Mouse (Mus musculus) forebrain, embryonic 16.5 days (tissue): ENCODE data around the gene Snx15. TPM values are rescaled to one million over a fixed set of nuclear protein-coding genes. Genes with fewer than 3 reads are reported as not detected.

ENCODE experiments used
- ATAC-seq: fragments of 200-750 bp; cut with Nextera tagmentation; 2 replicates; pipeline ENCODE4 v1.8.0; 2017; ENCODE audit warnings: mild to moderate bottlenecking, moderate library complexity
- H3K27ac ChIP-seq: fragments of 300-500 bp; sonication (generic); 2 replicates; pipeline ENCODE4 v1.5.1; 2014; ENCODE audit warnings: low read length, control low read depth
- H3K27me3 ChIP-seq: fragments of 300-500 bp; sonication (generic); replicated peaks from 2 replicates; pipeline ENCODE4 v1.6.1; 2014; ENCODE audit warnings: low read length; ENCODE audit not compliant: control insufficient read depth, insufficient read depth
- H3K36me3 ChIP-seq: fragments of 300-500 bp; sonication (generic); 2 replicates; pipeline ENCODE4 v1.6.1; 2014; ENCODE audit not compliant: control insufficient read depth, insufficient read depth
- H3K4me1 ChIP-seq: fragments of 300-500 bp; sonication (generic); replicated peaks from 2 replicates; pipeline ENCODE4 v1.6.1; 2014; ENCODE audit warnings: low read length; ENCODE audit not compliant: control insufficient read depth, insufficient read depth
- H3K4me2 ChIP-seq: fragments of 300-500 bp; sonication (generic); 2 replicates; pipeline ENCODE4 v1.6.1; 2014; ENCODE audit warnings: mild to moderate bottlenecking, low read length, control low read depth
- H3K4me3 ChIP-seq: fragments of 300-500 bp; sonication (generic); replicated peaks from 2 replicates; pipeline ENCODE4 v1.5.1; 2014; ENCODE audit warnings: mild to moderate bottlenecking, low read length, control low read depth
- H3K9ac ChIP-seq: fragments of 300-500 bp; sonication (generic); replicated peaks from 2 replicates; pipeline ENCODE4 v1.6.1; 2014; ENCODE audit warnings: low read depth, low read length, control low read depth
- H3K9me3 ChIP-seq: fragments of 300-500 bp; sonication (generic); 2 replicates; pipeline ENCODE4 v1.6.1; 2016; ENCODE audit warnings: low read length; ENCODE audit not compliant: control insufficient read depth
- WGBS: fragments of 180-500 bp; shearing (Covaris S2); extraction: QIAGEN DNeasy Blood & Tissue Kit; methylation state at CpG from one replicate; pipeline ENCODE4 v1.1.7; 2014; 5-methylcytosine and 5-hydroxymethylcytosine counted together
- polyA plus RNA-seq: library from polyadenylated mRNA; unstranded; fragments of >200 nt; fragmentation: Nextera tagmentation; extraction: Ambion mirVana; gene quantifications from 2 replicates; pipeline ENCODE4 v1.2.1, GENCODE M21; 2015

Gene Snx15
- polyA plus RNA-seq, 1 experiment from 2014 or later: 50.1 TPM

- Histone ChIP-seq H3K27ac (no peak overlapping the region), H3K9ac (no peak overlapping the region), H3K27me3 (no peaks in the 10 kb centered on the region), H3K4me1 (peaks cover 20% of the 10 kb centered on the region), H3K4me3 (no peak overlapping the region), H3K4me2 (no peak overlapping the region), H3K9me3 (no peaks in the 10 kb centered on the region), H3K36me3 (peaks cover 12% of the 10 kb centered on the region)
- WGBS: 91% methylated on average over 10 of the region's 10 CpGs
- no peak for ATAC-seq
These were observed 58.3 kb downstream of the Snx15 start for GRCm38 (mm10) chr19:6069851-6070250.

Other genes starting within 250 kb of the Snx15 start
- gene Tigd3, start 234.2 kb downstream of the Snx15 start, polyA plus RNA-seq: 11.0 and 13.7 TPM in 2 replicates
- gene Dpf2, start 215.3 kb downstream of the Snx15 start, polyA plus RNA-seq: 124 and 126 TPM in 2 replicates
- 11.1 and 12.4 TPM in 2 replicates for gene Cdc42ep2, start 203.5 kb downstream of the Snx15 start, polyA plus RNA-seq
- gene Pola2, start 164.1 kb downstream of the Snx15 start, polyA plus RNA-seq: 31.9 and 34.2 TPM in 2 replicates
- gene Slc22a20, start 142.2 kb downstream of the Snx15 start, polyA plus RNA-seq: not detected in 2 replicates
- gene Capn1, start 112.4 kb downstream of the Snx15 start, polyA plus RNA-seq: 1.3 and 2.2 TPM in 2 replicates
- gene Syvn1, start 81.7 kb downstream of the Snx15 start, polyA plus RNA-seq: 22.6 and 30.3 TPM in 2 replicates
- 65.0 and 74.0 TPM in 2 replicates for gene Mrpl49, start 70.5 kb downstream of the Snx15 start, polyA plus RNA-seq
- gene Fau, start 70.5 kb downstream of the Snx15 start, polyA plus RNA-seq: 493 and 512 TPM in 2 replicates
- gene Znhit2, start 67.1 kb downstream of the Snx15 start, polyA plus RNA-seq: 30.1 and 31.0 TPM in 2 replicates
- gene Tm7sf2, start 59.9 kb downstream of the Snx15 start, polyA plus RNA-seq: 34.0 and 41.3 TPM in 2 replicates
- 85.9 and 88.5 TPM in 2 replicates for gene Vps51, start 51.1 kb downstream of the Snx15 start, polyA plus RNA-seq
- not detected in 2 replicates for gene Tmem262, start 48.3 kb downstream of the Snx15 start, polyA plus RNA-seq
- gene Gm28374, start 46.0 kb downstream of the Snx15 start, polyA plus RNA-seq: 2.1 and 3.1 TPM in 2 replicates
- gene Zfpl1, start 43.3 kb downstream of the Snx15 start, polyA plus RNA-seq: 83.3 and 85.7 TPM in 2 replicates
- gene Cdca5, start 43.3 kb downstream of the Snx15 start, polyA plus RNA-seq: 16.5 and 16.7 TPM in 2 replicates
- not detected in 2 replicates for gene AC131692.1, start 33.9 kb downstream of the Snx15 start, polyA plus RNA-seq
- 0.35 and 0.58 TPM in 2 replicates for gene Naaladl1, start 22.5 kb downstream of the Snx15 start, polyA plus RNA-seq
- 46.4 and 50.5 TPM in 2 replicates for gene Sac3d1, start 9.7 kb downstream of the Snx15 start, polyA plus RNA-seq
- not detected in 2 replicates for gene Batf2, start 12.7 kb upstream of the Snx15 start, polyA plus RNA-seq
- 69.9 and 92.6 TPM in 2 replicates for gene Arl2, start 13.2 kb upstream of the Snx15 start, polyA plus RNA-seq
- gene Majin, start 56.1 kb upstream of the Snx15 start, polyA plus RNA-seq: not detected in 2 replicates
- gene Gpha2, start 98.1 kb upstream of the Snx15 start, polyA plus RNA-seq: not detected in 2 replicates
- gene Ppp2r5b, start 107.6 kb upstream of the Snx15 start, polyA plus RNA-seq: 106 and 117 TPM in 2 replicates
- 11.2 and 13.1 TPM in 2 replicates for gene Atg2a, start 113.4 kb upstream of the Snx15 start, polyA plus RNA-seq
- gene Ehd1, start 148.4 kb upstream of the Snx15 start, polyA plus RNA-seq: 105 and 106 TPM in 2 replicates
- 0.52 and 1.1 TPM in 2 replicates for gene Cdc42bpg, start 178.2 kb upstream of the Snx15 start, polyA plus RNA-seq
- gene Men1, start 206.7 kb upstream of the Snx15 start, polyA plus RNA-seq: 96.1 and 96.5 TPM in 2 replicates
- gene Map4k2, start 212.8 kb upstream of the Snx15 start, polyA plus RNA-seq: 12.3 and 21.2 TPM in 2 replicates
- gene Sf1, start 235.4 kb upstream of the Snx15 start, polyA plus RNA-seq: 122 and 127 TPM in 2 replicates